Mouse (Mus musculus) heart, embryonic 11.5 days (tissue): ENCODE data around the gene Flot1. TPM values are rescaled to one million over a fixed set of nuclear protein-coding genes. Genes with fewer than 3 reads are reported as not detected.
A peak's percentile ranks its signal among the peaks of the same experiment; 100 is the strongest.

Experiments used
- ATAC-seq: fragments of 200-750 bp; cut with Nextera tagmentation; replicated peaks from 2 replicates; pipeline ENCODE4 v1.8.0; 2017; ENCODE audit warnings: moderate library complexity; ENCODE audit not compliant: insufficient number of reproducible peaks, low FRiP score, low TSS enrichment
- H3K27ac ChIP-seq: fragments of 300-500 bp; sonication (generic); 2 replicates; pipeline ENCODE4 v1.5.1; 2014; ENCODE audit warnings: mild to moderate bottlenecking, low read depth, low read length
- H3K27me3 ChIP-seq: fragments of 300-500 bp; sonication (generic); 2 replicates; pipeline ENCODE4 v1.6.1; 2014; ENCODE audit warnings: mild to moderate bottlenecking, low read length, mixed read lengths; ENCODE audit not compliant: control insufficient read depth, insufficient read depth
- H3K36me3 ChIP-seq: fragments of 300-500 bp; sonication (generic); 2 replicates; pipeline ENCODE4 v1.6.1; 2014; ENCODE audit warnings: mild to moderate bottlenecking, low read length, moderate library complexity, mixed read lengths; ENCODE audit not compliant: control insufficient read depth, insufficient read depth
- H3K4me1 ChIP-seq: fragments of 300-500 bp; sonication (generic); 2 replicates; pipeline ENCODE4 v1.6.1; 2014; ENCODE audit warnings: low read length; ENCODE audit not compliant: control insufficient read depth, insufficient read depth
- H3K4me2 ChIP-seq: fragments of 300-500 bp; sonication (generic); 2 replicates; pipeline ENCODE4 v1.6.1; 2014; ENCODE audit warnings: mild to moderate bottlenecking, moderate library complexity
- H3K4me3 ChIP-seq: fragments of 300-500 bp; sonication (generic); 2 replicates; pipeline ENCODE4 v1.5.1; 2014; ENCODE audit warnings: low read depth, low read length
- H3K9ac ChIP-seq: fragments of 300-500 bp; sonication (generic); 2 replicates; pipeline ENCODE4 v1.6.1; 2014; ENCODE audit warnings: mild to moderate bottlenecking, low read depth, low read length, moderate library complexity
- H3K9me3 ChIP-seq: fragments of 300-500 bp; sonication (generic); replicated peaks from 2 replicates; pipeline ENCODE4 v1.6.1; 2016; ENCODE audit warnings: low read length; ENCODE audit not compliant: control insufficient read depth
- WGBS: fragments of 180-500 bp; shearing (Covaris S2); extraction: QIAGEN DNeasy Blood & Tissue Kit; methylation state at CpG from one replicate; pipeline ENCODE4 v1.1.7; 2014; ENCODE audit not compliant: insufficient replicate concordance; 5-methylcytosine and 5-hydroxymethylcytosine counted together
- polyA plus RNA-seq: library from polyadenylated mRNA; unstranded; fragments of >200 nt; fragmentation: Nextera tagmentation; extraction: Ambion mirVana; gene quantifications from 2 replicates; pipeline ENCODE4 v1.2.1, GENCODE M21; 2014

Flot1 gene
- polyA plus RNA-seq, 1 experiment from 2014 or later, result 74.0 TPM

- no peaks in the 10 kb centered on the region for H3K27me3 ChIP-seq
- no peaks in the 10 kb centered on the region for H3K9me3 ChIP-seq
- peaks cover 19% of the 10 kb centered on the region for H3K36me3 ChIP-seq
- no peak overlapping the region for H3K4me3 ChIP-seq
- WGBS, result 89% methylated on average over 13 of the region's 13 CpGs
- H3K9ac ChIP-seq, result no peak overlapping the region
- no peak overlapping the region for H3K4me2 ChIP-seq
- H3K4me1 ChIP-seq, result peaks cover 8% of the 10 kb centered on the region; the same call in 1 of the 2 replicates
- ATAC-seq, result no peak
- H3K27ac ChIP-seq, result no peak overlapping the region
These were observed 2.2 kb downstream of the Flot1 start for GRCm38 (mm10) chr17:35825109-35825850.

GRCm38 (mm10) chr17:35829737-35830136, 6.7 kb downstream of the Flot1 start:
- Histone ChIP-seq H3K9ac (no peak overlapping the region), H3K4me3 (no peak overlapping the region), H3K36me3 (peaks cover 41% of the 10 kb centered on the region), H3K4me2 (no peak overlapping the region; the same call in 1 of the 2 replicates), H3K9me3 (no peaks in the 10 kb centered on the region), H3K27me3 (no peaks in the 10 kb centered on the region), H3K4me1 (peaks cover 1% of the 10 kb centered on the region), H3K27ac (0 out of 2 replicates have a peak overlapping the region, but pooled peaks have one; percentile 24)
- WGBS, result 2% methylated on average over 21 of the region's 21 CpGs
- ATAC-seq, result peak; percentile 60

DNA sequence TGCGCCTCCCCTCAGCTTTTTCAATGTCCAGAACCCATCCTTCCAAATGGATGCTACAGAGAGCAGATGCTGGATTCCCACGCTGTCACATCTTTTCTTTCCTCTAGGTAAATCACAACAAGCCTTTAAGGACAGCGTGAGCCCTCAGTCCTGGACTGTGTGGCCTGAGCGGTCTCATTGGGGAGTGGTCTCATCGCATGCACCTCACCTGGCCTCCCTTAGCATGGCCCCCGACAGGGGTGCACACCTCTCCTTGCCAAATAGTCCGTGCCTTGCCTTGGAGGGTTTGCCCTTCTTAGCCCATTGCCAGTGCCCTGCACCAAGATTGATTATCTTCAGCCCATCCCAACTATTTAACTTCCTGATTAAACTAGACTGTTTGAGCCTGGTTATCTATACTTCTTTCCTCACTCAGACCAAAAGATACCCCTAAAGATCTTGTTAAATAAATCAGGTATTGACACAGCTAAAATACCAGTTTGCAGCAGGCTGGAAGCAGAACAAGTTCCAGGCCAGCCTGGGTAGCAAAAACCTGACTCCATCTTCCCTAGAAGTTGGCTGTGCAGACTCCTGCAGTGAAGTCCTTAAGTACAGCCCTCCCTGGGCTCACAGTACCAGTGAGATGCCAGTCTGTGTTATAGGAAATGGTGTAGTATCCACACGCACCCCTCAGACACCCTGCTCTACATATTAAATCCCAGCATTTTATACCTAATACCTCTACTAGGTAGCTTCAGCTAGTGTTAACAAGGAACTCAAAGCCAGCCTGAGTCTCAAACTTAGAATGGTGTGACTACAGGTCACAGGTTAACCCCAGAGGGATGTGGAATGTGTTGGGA, 9.6 kb downstream of the Flot1 start:
- no peak for ATAC-seq
- Histone ChIP-seq H3K36me3 (peaks cover 48% of the 10 kb centered on the region), H3K27ac (no peak overlapping the region), H3K27me3 (no peaks in the 10 kb centered on the region), H3K4me3 (no peak overlapping the region), H3K4me1 (peaks cover 15% of the 10 kb centered on the region), H3K9me3 (no peaks in the 10 kb centered on the region), H3K9ac (no peak overlapping the region), H3K4me2 (no peak overlapping the region)
- WGBS, result 62% methylated on average over 8 of the region's 8 CpGs

GRCm38 (mm10) chr17:35833239-35833751, 10.3 kb downstream of the Flot1 start:
- Histone ChIP-seq H3K4me1 (peaks cover 15% of the 10 kb centered on the region), H3K9ac (no peak overlapping the region), H3K27me3 (no peaks in the 10 kb centered on the region), H3K4me3 (no peak overlapping the region), H3K4me2 (no peak overlapping the region), H3K9me3 (no peaks in the 10 kb centered on the region), H3K27ac (no peak overlapping the region), H3K36me3 (peaks cover 41% of the 10 kb centered on the region)
- no peak for ATAC-seq
- 23% methylated on average over 5 of the region's 5 CpGs for WGBS

DNA sequence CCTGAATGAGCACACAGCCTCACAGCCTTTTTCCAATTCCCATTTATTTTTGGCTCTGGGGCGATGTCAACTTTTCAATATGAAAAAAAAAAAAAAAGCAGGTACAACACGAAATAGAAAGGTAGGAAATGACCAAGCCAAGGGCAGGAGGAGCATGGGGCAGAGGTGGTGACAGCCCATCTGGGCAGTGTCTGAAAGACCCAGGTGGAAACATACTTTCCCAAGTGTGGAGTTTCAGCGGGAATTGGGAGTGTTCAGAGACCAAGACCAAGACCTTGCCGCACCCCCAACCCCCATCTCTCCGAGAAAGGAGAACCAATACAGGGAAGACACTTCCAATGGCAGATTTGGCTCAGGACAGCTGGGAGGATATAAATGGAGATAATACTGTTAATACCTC, 10.9 kb downstream of the Flot1 start:
- Histone ChIP-seq H3K27ac (no peak overlapping the region), H3K4me2 (no peak overlapping the region; the same call in 1 of the 2 replicates), H3K4me3 (no peak overlapping the region), H3K9ac (no peak overlapping the region), H3K27me3 (no peaks in the 10 kb centered on the region), H3K36me3 (peaks cover 41% of the 10 kb centered on the region), H3K9me3 (no peaks in the 10 kb centered on the region), H3K4me1 (peaks cover 15% of the 10 kb centered on the region)
- WGBS, result 59% methylated on average over 5 of the region's 5 CpGs
- ATAC-seq, result no peak

- H3K4me2 ChIP-seq, result peak overlapping the region; percentile 75
- H3K9ac ChIP-seq, result peak overlapping the region; percentile 46
- WGBS, result 80% methylated on average over 26 of the region's 26 CpGs
- H3K36me3 ChIP-seq, result peaks cover 41% of the 10 kb centered on the region
- peak overlapping the region; percentile 41 for H3K27ac ChIP-seq
- no peaks in the 10 kb centered on the region for H3K27me3 ChIP-seq
- no peaks in the 10 kb centered on the region for H3K9me3 ChIP-seq
- no peak for ATAC-seq
- peak overlapping the region; percentile 90 for H3K4me3 ChIP-seq
- peaks cover 19% of the 10 kb centered on the region for H3K4me1 ChIP-seq
These were observed 11.8 kb downstream of the Flot1 start for GRCm38 (mm10) chr17:35834696-35835422.

DNA sequence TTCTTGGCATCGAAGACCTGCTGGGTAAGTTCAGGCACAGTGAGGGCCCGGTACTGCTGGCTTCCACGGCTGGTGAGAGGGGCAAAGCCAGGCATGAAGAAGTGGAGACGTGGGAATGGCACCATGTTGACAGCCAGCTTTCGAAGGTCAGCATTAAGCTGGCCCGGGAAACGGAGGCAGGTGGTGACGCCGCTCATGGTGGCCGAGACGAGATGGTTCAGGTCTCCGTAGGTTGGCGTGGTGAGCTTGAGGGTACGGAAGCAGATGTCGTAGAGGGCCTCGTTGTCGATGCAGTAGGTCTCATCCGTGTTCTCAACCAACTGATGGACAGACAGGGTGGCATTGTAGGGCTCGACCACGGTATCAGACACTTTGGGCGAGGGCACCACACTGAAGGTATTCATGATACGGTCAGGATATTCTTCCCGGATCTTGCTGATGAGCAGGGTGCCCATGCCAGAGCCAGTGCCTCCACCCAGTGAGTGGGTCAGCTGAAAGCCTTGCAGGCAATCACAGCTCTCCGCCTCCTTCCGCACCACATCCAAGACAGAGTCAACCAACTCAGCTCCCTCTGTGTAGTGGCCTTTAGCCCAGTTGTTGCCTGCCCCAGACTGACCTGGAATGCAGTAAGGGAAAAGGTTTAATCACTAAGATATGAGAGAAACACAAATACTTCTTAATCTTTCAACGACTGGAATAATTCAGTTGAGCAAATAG, 12.6 kb downstream of the Flot1 start:
- WGBS, result 83% methylated on average over 26 of the region's 26 CpGs
- no peak for ATAC-seq
- peaks cover 41% of the 10 kb centered on the region for H3K36me3 ChIP-seq
- peak overlapping the region; percentile 90 for H3K4me3 ChIP-seq
- H3K27ac ChIP-seq, result peak overlapping the region; percentile 41
- peak overlapping the region; percentile 100 for H3K9ac ChIP-seq
- H3K9me3 ChIP-seq, result no peaks in the 10 kb centered on the region
- peak overlapping the region; percentile 75 for H3K4me2 ChIP-seq
- no peaks in the 10 kb centered on the region for H3K27me3 ChIP-seq
- peaks cover 19% of the 10 kb centered on the region for H3K4me1 ChIP-seq
